In the genomic region with DNA sequence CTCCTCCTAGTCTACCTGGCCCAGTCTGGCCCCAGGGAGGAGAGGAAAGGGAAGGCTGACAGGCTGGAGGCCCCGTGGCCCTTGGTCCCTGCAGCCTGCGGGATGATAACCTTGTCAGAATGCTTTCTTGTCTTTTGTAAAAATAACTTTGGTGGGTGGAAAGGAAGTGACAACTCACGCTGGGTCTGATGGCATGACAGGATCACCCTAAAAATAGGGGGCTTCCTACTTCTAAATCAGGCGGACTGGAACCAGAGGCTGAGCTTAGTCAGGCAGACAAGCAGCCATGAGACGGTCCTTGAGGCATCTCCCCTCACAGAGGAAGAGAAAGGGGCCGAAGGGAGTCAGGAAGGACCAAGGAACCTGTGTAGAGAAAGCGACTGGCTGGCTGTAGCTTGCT, we compare ENCODE assay signal across 15 mouse cellular contexts. TPM values are rescaled to one million over a fixed set of nuclear protein-coding genes. Genes with fewer than 3 reads are reported as not detected.
DNase-seq lines count a peak whose midpoint lies in the region; ATAC-seq and TF ChIP-seq lines count a peak whose summit lies in the region.
"Had no signal": no experiment of that assay in that cellular context is flagged by ENCODE, and none has a peak within 500 bp of the region (broad histone marks: within the 10 kb centered on the region; RNA-seq: fewer than 3 reads in every experiment).

No protein-coding gene starts in this region.

- no peak overlapping the region for H3K4me3 ChIP-seq in hindbrain, embryonic 15.5 days
- no peak overlapping the region for H3K4me3 ChIP-seq in hindbrain, embryonic 16.5 days (ENCODE audit: low read length)
- H3K4me3 ChIP-seq in left cerebral cortex, adult 2 months, result no peak overlapping the region
- H3K4me3 ChIP-seq in heart, postnatal 0 days (ENCODE audit: low read depth, low read length), result no peak overlapping the region
- no peak overlapping the region for H3K4me3 ChIP-seq in thymus, adult 2 months (ENCODE audit: control insufficient read depth, insufficient read depth, low read length)
- H3K4me3 ChIP-seq: neural tube, embryonic 12.5 days had no signal

- H3K27ac ChIP-seq in hindbrain, embryonic 15.5 days (replicated peaks), result 0 out of 2 replicates have a peak overlapping the region, but pooled peaks have one; percentile 14
- no peak overlapping the region for H3K27ac ChIP-seq in hindbrain, embryonic 16.5 days (ENCODE audit: low read depth, low read length)
- H3K27ac ChIP-seq in left cerebral cortex, adult 2 months, result peak overlapping the region; percentile 28; the same call in 1 of the 2 replicates
- peak overlapping the region; percentile 68 for H3K27ac ChIP-seq in heart, postnatal 0 days (ENCODE audit: low read depth)
- no peak overlapping the region for H3K27ac ChIP-seq in thymus, adult 2 months (ENCODE audit: control insufficient read depth, insufficient read depth, low read length)
- H3K27ac ChIP-seq: neural tube, embryonic 12.5 days had no signal

- no peak overlapping the region for H3K9ac ChIP-seq in hindbrain, embryonic 15.5 days
- no peak overlapping the region for H3K9ac ChIP-seq in hindbrain, embryonic 16.5 days (ENCODE audit: low read depth, low read length)
- H3K9ac ChIP-seq in heart, postnatal 0 days (replicated peaks; ENCODE audit: low read depth, low read length), result no peak overlapping the region
- H3K9ac ChIP-seq: lung, embryonic 14.5 days; neural tube, embryonic 12.5 days had no signal

- ATAC-seq in hindbrain, embryonic 15.5 days (ENCODE audit: low FRiP score, low read depth), result no peak
- no peak for ATAC-seq in hindbrain, embryonic 16.5 days
- no peak for ATAC-seq in heart, postnatal 0 days (ENCODE audit: insufficient read depth, low read depth)
- ATAC-seq: activated CD4-positive, CD25-positive, alpha-beta regulatory T cell, adult 4 months; inflammation-experienced regulatory T-cells, adult 6 months had no signal

- no peak for TF ChIP-seq CTCF in left cerebral cortex, adult 2 months (IDR thresholded peaks at IDR 0.05)
- no peak for TF ChIP-seq CTCF in heart, postnatal 0 days (IDR thresholded peaks at IDR 0.05; ENCODE audit: low read depth)
- no peak for TF ChIP-seq CTCF in thymus, adult 2 months (IDR thresholded peaks at IDR 0.05; ENCODE audit: borderline replicate concordance, control insufficient read depth, extremely low read depth, insufficient read depth, low read length, poor library complexity)

- no peaks in the 10 kb centered on the region for H3K9me3 ChIP-seq in hindbrain, embryonic 15.5 days
- H3K9me3 ChIP-seq in hindbrain, embryonic 16.5 days (ENCODE audit: control insufficient read depth, low read length), result no peaks in the 10 kb centered on the region
- no peaks in the 10 kb centered on the region for H3K9me3 ChIP-seq in heart, postnatal 0 days (replicated peaks; ENCODE audit: control insufficient read depth, low read length)
- H3K9me3 ChIP-seq: neural tube, embryonic 12.5 days had no signal

- intact Hi-C loops in left cerebral cortex, adult 2 months (cut with DNase I), result no loop called here
- intact Hi-C loops in left cerebral cortex, postnatal 36 days (cut with DNase I), result no loop called here

- no peak for TF ChIP-seq POLR2A in thymus, adult 2 months (IDR thresholded peaks at IDR 0.05; ENCODE audit: control insufficient read depth, extremely low read depth, insufficient read depth, low read length, poor library complexity)

- WGBS in hindbrain, embryonic 15.5 days, result 79% methylated on average over 7 of the region's 7 CpGs
- 80% methylated on average over 7 of the region's 7 CpGs for WGBS in hindbrain, embryonic 16.5 days
- 35% methylated on average over 7 of the region's 7 CpGs for WGBS in heart, postnatal 0 days
- WGBS in thymus, adult 2 months, result 43% methylated on average over 7 of the region's 7 CpGs

- no peak for TF ChIP-seq EP300 in heart, postnatal 0 days (IDR thresholded peaks at IDR 0.05; ENCODE audit: low read depth)

- no peak overlapping the region for H3K4me2 ChIP-seq in hindbrain, embryonic 15.5 days
- no peak overlapping the region for H3K4me2 ChIP-seq in hindbrain, embryonic 16.5 days (ENCODE audit: low read length)
- no peak overlapping the region for H3K4me2 ChIP-seq in heart, postnatal 0 days (ENCODE audit: low read depth, low read length)
- H3K4me2 ChIP-seq: lung, embryonic 14.5 days; neural tube, embryonic 12.5 days had no signal

- no peaks in the 10 kb centered on the region for H3K36me3 ChIP-seq in hindbrain, embryonic 15.5 days
- H3K36me3 ChIP-seq in hindbrain, embryonic 16.5 days (ENCODE audit: control insufficient read depth, insufficient read depth, low read length), result no peaks in the 10 kb centered on the region
- no peaks in the 10 kb centered on the region for H3K36me3 ChIP-seq in heart, postnatal 0 days (replicated peaks; ENCODE audit: control insufficient read depth, insufficient read depth, low read length)
- H3K36me3 ChIP-seq in thymus, adult 2 months (ENCODE audit: control insufficient read depth, insufficient read depth, low read length), result no peaks in the 10 kb centered on the region
- H3K36me3 ChIP-seq: neural tube, embryonic 12.5 days had no signal

- H3K27me3 ChIP-seq in hindbrain, embryonic 15.5 days, result no peaks in the 10 kb centered on the region
- no peaks in the 10 kb centered on the region for H3K27me3 ChIP-seq in hindbrain, embryonic 16.5 days (replicated peaks; ENCODE audit: control insufficient read depth, insufficient read depth, low read length)
- H3K27me3 ChIP-seq in heart, postnatal 0 days (ENCODE audit: control insufficient read depth, insufficient read depth, low read length), result no peaks in the 10 kb centered on the region
- no peaks in the 10 kb centered on the region for H3K27me3 ChIP-seq in thymus, adult 2 months (ENCODE audit: control insufficient read depth, insufficient read depth, low read length)
- H3K27me3 ChIP-seq: neural tube, embryonic 12.5 days had no signal

- peak; percentile 88 for DNase-seq in heart, adult 11 months
- no peak for DNase-seq in heart, postnatal 4 days
- DNase-seq in left cerebral cortex, adult 2 months (ENCODE audit: extremely low spot score in 1 of 2, low spot score in 2 of 2), result no peak
- no peak for DNase-seq in left cerebral cortex, postnatal 36 days (ENCODE audit: low spot score in 2 of 2)
- no peak for DNase-seq in heart, postnatal 0 days (ENCODE audit: low spot score)
- DNase-seq in thymus, adult 2 months, result no peak
- DNase-seq: cerebellum, postnatal 14 days; gastrocnemius, postnatal 25 days; kidney, postnatal 4 days; lung, embryonic 14.5 days had no signal

- H3K4me1 ChIP-seq in hindbrain, embryonic 15.5 days (replicated peaks), result peaks cover 31% of the 10 kb centered on the region
- H3K4me1 ChIP-seq in hindbrain, embryonic 16.5 days (ENCODE audit: control insufficient read depth, insufficient read depth, low read depth, low read length), result peaks cover 9% of the 10 kb centered on the region
- peaks cover 24% of the 10 kb centered on the region for H3K4me1 ChIP-seq in heart, postnatal 0 days (ENCODE audit: control insufficient read depth, insufficient read depth)
- H3K4me1 ChIP-seq in thymus, adult 2 months (replicated peaks; ENCODE audit: control insufficient read depth, insufficient read depth, low read length), result peaks cover 15% of the 10 kb centered on the region

RNA-seq across cellular contexts. Expression of a gene that starts 23.3 kb away (rescaled TPM):
- total RNA-seq in heart, postnatal 4 days (2021), result 10 to 100 TPM; 72.4 to 73.3 TPM
- polyA plus RNA-seq in hindbrain, embryonic 15.5 days (2015; fragmentation: Nextera tagmentation; extraction: Ambion mirVana), result 108 TPM in 2 replicates
- polyA plus RNA-seq in hindbrain, embryonic 16.5 days (2015; fragmentation: Nextera tagmentation; extraction: Ambion mirVana), result 127 and 137 TPM in 2 replicates
- 10 to 100 TPM; 39.6 to 40.7 TPM for total RNA-seq in left cerebral cortex, adult 2 months (2021)
- total RNA-seq in left cerebral cortex, postnatal 36 days (2021), result 10 to 100 TPM; 42.0 to 54.3 TPM
- 51.9 and 72.4 TPM in 2 replicates for total RNA-seq in heart, postnatal 0 days (2014; rRNA removed; ENCODE audit: low replicate concordance)
- polyA plus RNA-seq in heart, postnatal 0 days (2015; fragmentation: Nextera tagmentation; extraction: Ambion mirVana), result 99.3 and 99.4 TPM in 2 replicates
- 41.5 and 56.1 TPM in 2 replicates for polyA plus RNA-seq in thymus, adult 2 months (2012; rRNA removed)

Comparison
In these comparisons a context has a peak if more than half of its experiments do, and no peak if none do; other contexts are left out.
1. H3K27ac ChIP-seq: peak in hindbrain, embryonic 15.5 days (single experiment), left cerebral cortex, adult 2 months (single experiment) and heart, postnatal 0 days (single experiment); none in hindbrain, embryonic 16.5 days (single experiment) and thymus, adult 2 months (single experiment).